In the genomic region with DNA sequence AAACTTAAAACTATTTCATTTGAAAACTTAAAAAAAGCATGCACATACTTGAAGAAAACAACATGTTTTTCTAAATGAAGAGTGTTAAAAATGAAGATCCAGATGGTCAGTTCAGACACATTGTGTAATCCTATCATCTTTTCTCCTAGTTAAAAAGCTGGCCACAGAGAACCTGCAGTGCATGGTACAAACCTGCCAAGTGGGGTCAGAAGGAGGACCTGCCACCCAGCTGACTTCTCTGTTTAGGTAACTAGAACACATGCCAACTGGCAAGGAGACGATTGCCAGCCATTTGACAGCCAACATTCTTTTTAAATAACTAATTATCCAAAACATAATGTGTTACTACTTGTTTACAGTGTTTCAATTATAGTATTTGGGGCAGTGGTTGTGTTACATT, we compare ENCODE assay signal across 21 mouse cellular contexts.
A peak's percentile ranks its signal among the peaks of the same experiment; 100 is the strongest.
DNase-seq lines count a peak whose midpoint lies in the region; ATAC-seq and TF ChIP-seq lines count a peak whose summit lies in the region.
"Had no signal": no experiment of that assay in that cellular context is flagged by ENCODE, and none has a peak within 500 bp of the region (broad histone marks: within the 10 kb centered on the region; RNA-seq: fewer than 3 reads in every experiment).

No protein-coding gene starts in this region.

- H3K4me2 ChIP-seq in kidney, embryonic 14.5 days (replicated peaks; ENCODE audit: low read depth, low read length): no peak overlapping the region
- H3K4me2 ChIP-seq: embryonic facial prominence, embryonic 13.5 days; forebrain, embryonic 13.5 days; heart, embryonic 12.5 days; hindbrain, embryonic 15.5 days had no signal

- TF ChIP-seq POLR2A in brain, embryonic 14.5 days (IDR thresholded peaks at IDR 0.05; ENCODE audit: borderline replicate concordance, extremely low read depth, insufficient read depth, insufficient read length, poor library complexity, severe bottlenecking): no peak

- no peak for TF ChIP-seq CTCF in brain, embryonic 14.5 days (IDR thresholded peaks at IDR 0.05; ENCODE audit: borderline replicate concordance, extremely low read depth, insufficient read depth, insufficient read length)

- peak; percentile 25 for DNase-seq in cerebellum, adult 9-11 months
- DNase-seq in cerebellum, postnatal 4 days (ENCODE audit: low spot score in 2 of 2): no peak
- DNase-seq in kidney, adult 18-20 months: peak; percentile 3
- peak; percentile 12 to 17 for DNase-seq in kidney, postnatal 36 days
- DNase-seq in kidney, adult 11 months: no peak
- DNase-seq in brain, embryonic 14.5 days (ENCODE audit: low read depth): peak; percentile 22
- DNase-seq: adrenal gland, adult 2 months; adrenal gland, postnatal 25 days; cerebellum, postnatal 25 days; forebrain, postnatal 0 days; gastrocnemius, postnatal 14 days; heart, postnatal 36 days had no signal

- H3K4me1 ChIP-seq in kidney, embryonic 14.5 days (ENCODE audit: control insufficient read depth, insufficient read depth, low read length): no peaks in the 10 kb centered on the region
- H3K4me1 ChIP-seq: embryonic facial prominence, embryonic 13.5 days; forebrain, embryonic 13.5 days; hindbrain, embryonic 15.5 days had no signal

- no peak overlapping the region for H3K9ac ChIP-seq in kidney, embryonic 14.5 days (ENCODE audit: low read depth, low read length)
- H3K9ac ChIP-seq: embryonic facial prominence, embryonic 13.5 days; forebrain, embryonic 13.5 days; forebrain, postnatal 0 days; heart, embryonic 12.5 days; hindbrain, embryonic 15.5 days had no signal

- no peaks in the 10 kb centered on the region for H3K27me3 ChIP-seq in kidney, embryonic 14.5 days (ENCODE audit: control insufficient read depth, insufficient read depth, low read length)
- H3K27me3 ChIP-seq: CH12.LX; embryonic facial prominence, embryonic 13.5 days; forebrain, embryonic 13.5 days; heart, embryonic 12.5 days; hindbrain, embryonic 15.5 days; Patski had no signal

- no peak overlapping the region for H3K27ac ChIP-seq in kidney, embryonic 14.5 days (ENCODE audit: low read depth, low read length)
- H3K27ac ChIP-seq: embryonic facial prominence, embryonic 13.5 days; forebrain, embryonic 13.5 days; hindbrain, embryonic 15.5 days had no signal

- no peak for ATAC-seq in kidney, embryonic 14.5 days (ENCODE audit: low FRiP score, low TSS enrichment)
- ATAC-seq: activated CD4-positive, CD25-positive, alpha-beta regulatory T cell, adult 4 months; forebrain, embryonic 13.5 days; forebrain, postnatal 0 days; intestine, postnatal 0 days; Patski had no signal

- peaks cover 47% of the 10 kb centered on the region for H3K36me3 ChIP-seq in kidney, embryonic 14.5 days (ENCODE audit: control insufficient read depth, insufficient read depth, low read length)
- H3K36me3 ChIP-seq: hindbrain, embryonic 15.5 days had no signal

- 95% methylated on average over 1 of the region's 1 CpGs for WGBS in kidney, embryonic 14.5 days

- no peak overlapping the region for H3K4me3 ChIP-seq in kidney, embryonic 14.5 days (ENCODE audit: low read length)
- H3K4me3 ChIP-seq: embryonic facial prominence, embryonic 13.5 days; forebrain, embryonic 13.5 days; heart, embryonic 12.5 days; hindbrain, embryonic 15.5 days had no signal

- no peaks in the 10 kb centered on the region for H3K9me3 ChIP-seq in kidney, embryonic 14.5 days (ENCODE audit: control insufficient read depth, low read length)
- H3K9me3 ChIP-seq: embryonic facial prominence, embryonic 13.5 days; forebrain, embryonic 13.5 days; heart, embryonic 12.5 days; hindbrain, embryonic 15.5 days had no signal

Comparison
In these comparisons a context has a peak if more than half of its experiments do, and no peak if none do; other contexts are left out.
1. DNase-seq: peak in cerebellum, adult 9-11 months (single experiment), kidney, adult 18-20 months (single experiment), kidney, postnatal 36 days (2 of 2) and brain, embryonic 14.5 days (single experiment); none in cerebellum, postnatal 4 days (0 of 2) and kidney, adult 11 months (single experiment).